Mouse (Mus musculus): ENCODE results near the gene Hibadh. TPM values are rescaled to one million over a fixed set of nuclear protein-coding genes. Genes with fewer than 3 reads are reported as not detected.
A peak's percentile ranks its signal among the peaks of the same experiment; 100 is the strongest.
"Not testable (repeated sequence)": the region's sequence is repeated elsewhere in the genome, so short reads cannot be mapped to it uniquely, and the experiment has no call there.

Gene Hibadh
- total and polyA plus RNA-seq, 3 experiments: 170 to 263 (median 218) TPM

- no peak overlapping the region for H3K4me3 ChIP-seq
- no peak overlapping the region for H3K27ac ChIP-seq
- no peak overlapping the region for H3K9ac ChIP-seq (ENCODE audit: low read depth, low read length)
- H3K4me1 ChIP-seq (ENCODE audit: control insufficient read depth, insufficient read depth, low read length): peaks cover 1% of the 10 kb centered on the region; the same call in 1 of the 2 replicates
- intact Hi-C loops (cut with DNase I): no loop called here
- no peaks in the 10 kb centered on the region for H3K36me3 ChIP-seq (ENCODE audit: control insufficient read depth, insufficient read depth, low read length)
- no peaks in the 10 kb centered on the region for H3K27me3 ChIP-seq (ENCODE audit: control insufficient read depth, insufficient read depth, low read length)
- TF ChIP-seq EP300 (IDR thresholded peaks at IDR 0.05; ENCODE audit: insufficient read depth, low read depth, low read length) (no peak), CTCF (IDR thresholded peaks at IDR 0.05) (no peak)
- DNase-seq: no peak
- no peaks in the 10 kb centered on the region for H3K79me2 ChIP-seq (replicated peaks; ENCODE audit: control insufficient read depth, insufficient read depth, low read length)
- 74% methylated on average over 8 of the region's 8 CpGs for WGBS
Measured at GRCm38 (mm10) chr6:52671791-52672190, 31.6 kb upstream of the Hibadh start.

- H3K79me2 ChIP-seq (replicated peaks; ENCODE audit: control insufficient read depth, insufficient read depth, low read length); DNase-seq; H3K36me3 ChIP-seq (ENCODE audit: control insufficient read depth, insufficient read depth, low read length); H3K4me1 ChIP-seq (ENCODE audit: control insufficient read depth, insufficient read depth, low read length); H3K27ac ChIP-seq; H3K9ac ChIP-seq (ENCODE audit: low read depth, low read length); H3K4me3 ChIP-seq; intact Hi-C loops (cut with DNase I); H3K27me3 ChIP-seq (ENCODE audit: control insufficient read depth, insufficient read depth, low read length): not testable (repeated sequence)
- 48% methylated on average over 2 of the region's 2 CpGs for WGBS
- TF ChIP-seq CTCF (IDR thresholded peaks at IDR 0.05): 0 out of 2 replicates have a peak, but pooled peaks have one; percentile 7
Measured at GRCm38 (mm10) chr6:52669878-52670277, 29.7 kb upstream of the Hibadh start.

GRCm38 (mm10) chr6:52667641-52668040, 27.5 kb upstream of the Hibadh start:
- intact Hi-C loops (cut with DNase I): no loop called here

GRCm38 (mm10) chr6:52663021-52663420, 22.8 kb upstream of the Hibadh start:
- 38% methylated on average over 5 of the region's 5 CpGs for WGBS
- H3K4me3 ChIP-seq: no peak overlapping the region
- peak in 1 of 2 experiments; percentile 15 for DNase-seq
- no peaks in the 10 kb centered on the region for H3K4me1 ChIP-seq (ENCODE audit: control insufficient read depth, insufficient read depth, low read length)
- no peaks in the 10 kb centered on the region for H3K36me3 ChIP-seq (ENCODE audit: control insufficient read depth, insufficient read depth, low read length)
- no peaks in the 10 kb centered on the region for H3K79me2 ChIP-seq (replicated peaks; ENCODE audit: control insufficient read depth, insufficient read depth, low read length)
- H3K27me3 ChIP-seq (ENCODE audit: control insufficient read depth, insufficient read depth, low read length): no peaks in the 10 kb centered on the region
- intact Hi-C loops (cut with DNase I): loop anchor here (2.0 kb wide), 3 partner anchors 60 to 256 kb away; no protein-coding TSS in a partner anchor
- no peak overlapping the region for H3K9ac ChIP-seq (ENCODE audit: low read depth, low read length)
- no peak for TF ChIP-seq EP300 (IDR thresholded peaks at IDR 0.05; ENCODE audit: insufficient read depth, low read depth, low read length)
- no peak for TF ChIP-seq POLR2A (IDR thresholded peaks at IDR 0.05; ENCODE audit: insufficient read depth, low read depth, low read length)
- TF ChIP-seq CTCF (IDR thresholded peaks at IDR 0.05): peak; percentile 65
- H3K27ac ChIP-seq: no peak overlapping the region

More at GRCm38 (mm10) chr6:52667641-52668040, 27.5 kb upstream of the Hibadh start:
- no peak overlapping the region for H3K9ac ChIP-seq (ENCODE audit: low read depth, low read length)
- H3K27me3 ChIP-seq (ENCODE audit: control insufficient read depth, insufficient read depth, low read length): no peaks in the 10 kb centered on the region
- no peak overlapping the region for H3K4me3 ChIP-seq
- no peak overlapping the region for H3K27ac ChIP-seq
- no peak for TF ChIP-seq POLR2A (IDR thresholded peaks at IDR 0.05; ENCODE audit: insufficient read depth, low read depth, low read length)
- TF ChIP-seq EP300 (IDR thresholded peaks at IDR 0.05; ENCODE audit: insufficient read depth, low read depth, low read length): no peak
- TF ChIP-seq CTCF (IDR thresholded peaks at IDR 0.05): no peak
- no peaks in the 10 kb centered on the region for H3K4me1 ChIP-seq (ENCODE audit: control insufficient read depth, insufficient read depth, low read length)
- no peaks in the 10 kb centered on the region for H3K79me2 ChIP-seq (replicated peaks; ENCODE audit: control insufficient read depth, insufficient read depth, low read length)
- H3K36me3 ChIP-seq (ENCODE audit: control insufficient read depth, insufficient read depth, low read length): no peaks in the 10 kb centered on the region
- WGBS: 72% methylated on average over 3 of the region's 3 CpGs
- DNase-seq: no peak

GRCm38 (mm10) chr6:52655266-52655665, 15.1 kb upstream of the Hibadh start:
- Histone ChIP-seq H3K9ac (ENCODE audit: low read depth, low read length) (no peak overlapping the region), H3K27me3 (ENCODE audit: control insufficient read depth, insufficient read depth, low read length) (no peaks in the 10 kb centered on the region), H3K4me1 (ENCODE audit: control insufficient read depth, insufficient read depth, low read length) (no peaks in the 10 kb centered on the region), H3K4me3 (no peak overlapping the region), H3K27ac (no peak overlapping the region), H3K79me2 (replicated peaks; ENCODE audit: control insufficient read depth, insufficient read depth, low read length) (no peaks in the 10 kb centered on the region), H3K36me3 (ENCODE audit: control insufficient read depth, insufficient read depth, low read length) (no peaks in the 10 kb centered on the region)
- intact Hi-C loops (cut with DNase I): no loop called here
- DNase-seq: no peak
- TF ChIP-seq POLR2A (IDR thresholded peaks at IDR 0.05; ENCODE audit: insufficient read depth, low read depth, low read length) (no peak), CTCF (IDR thresholded peaks at IDR 0.05) (no peak), EP300 (IDR thresholded peaks at IDR 0.05; ENCODE audit: insufficient read depth, low read depth, low read length) (no peak)
- 81% methylated on average over 4 of the region's 4 CpGs for WGBS

GRCm38 (mm10) chr6:52648806-52649205, 8.6 kb upstream of the Hibadh start:
- Histone ChIP-seq H3K9ac (ENCODE audit: low read depth, low read length) (no peak overlapping the region), H3K79me2 (replicated peaks; ENCODE audit: control insufficient read depth, insufficient read depth, low read length) (no peaks in the 10 kb centered on the region), H3K4me1 (ENCODE audit: control insufficient read depth, insufficient read depth, low read length) (no peaks in the 10 kb centered on the region), H3K27ac (no peak overlapping the region), H3K4me3 (no peak overlapping the region), H3K27me3 (ENCODE audit: control insufficient read depth, insufficient read depth, low read length) (peaks cover 2% of the 10 kb centered on the region; the same call in 1 of the 2 replicates), H3K36me3 (ENCODE audit: control insufficient read depth, insufficient read depth, low read length) (no peaks in the 10 kb centered on the region)
- DNase-seq: no peak
- TF ChIP-seq CTCF (IDR thresholded peaks at IDR 0.05) (no peak), POLR2A (IDR thresholded peaks at IDR 0.05; ENCODE audit: insufficient read depth, low read depth, low read length) (no peak), EP300 (IDR thresholded peaks at IDR 0.05; ENCODE audit: insufficient read depth, low read depth, low read length) (no peak)
- 55% methylated on average over 11 of the region's 11 CpGs for WGBS
- intact Hi-C loops (cut with DNase I): no loop called here

Measured in heart, adult 2 months (tissue).